Mouse (Mus musculus): ENCODE measurements around the gene Hdhd5. TPM values are rescaled to one million over a fixed set of nuclear protein-coding genes. Genes with fewer than 3 reads are reported as not detected.

Gene Hdhd5
- polyA plus RNA-seq, 2 experiments, result 5.6 to 8.4 TPM

DNA sequence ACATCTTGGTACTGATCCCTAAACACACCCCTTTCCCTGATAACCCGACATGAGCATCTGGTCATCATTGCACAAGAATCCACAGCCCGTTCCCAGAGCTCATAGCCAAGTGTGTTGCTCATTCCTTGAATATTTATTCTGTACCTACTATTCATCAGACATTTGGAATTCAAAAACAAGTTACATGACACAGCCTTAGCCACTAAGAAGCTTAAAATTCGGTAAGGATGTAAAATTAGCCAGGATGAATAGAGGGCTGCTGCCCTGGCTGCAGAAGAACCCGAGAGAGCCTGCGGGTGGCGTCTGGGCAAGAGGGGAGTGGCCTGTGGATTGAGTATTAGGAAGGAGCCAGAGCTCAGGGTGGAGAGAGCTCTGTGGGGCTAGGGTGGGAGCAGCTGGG, 48.4 kb downstream of the Hdhd5 start:
- WGBS (ENCODE audit: insufficient replicate concordance), result 50% methylated on average over 6 of the region's 6 CpGs
- peaks cover 0 to 3% of the 10 kb centered on the region in 2 experiments; a peak in 2 of 4 replicates for H3K4me1 ChIP-seq (replicated peaks; ENCODE audit: control insufficient read depth in 2 of 2, insufficient read depth in 2 of 2, low read length in 1 of 2)
- H3K27ac ChIP-seq, result no peak overlapping the region
- ATAC-seq (ENCODE audit: insufficient read depth) (no peak), DNase-seq (ENCODE audit: low read depth in 3 of 3, low spot score in 3 of 3) (no peak)
- H3K27me3 ChIP-seq (ENCODE audit: control insufficient read depth, insufficient read depth, low read length), result no peaks in the 10 kb centered on the region
- TF ChIP-seq EP300 (IDR thresholded peaks at IDR 0.05; ENCODE audit: low read depth) (no peak), CTCF (IDR thresholded peaks at IDR 0.05; ENCODE audit: low read depth) (no peak)
- no peak overlapping the region for H3K4me2 ChIP-seq (ENCODE audit: low read depth)
- no peak overlapping the region for H3K4me3 ChIP-seq (ENCODE audit: insufficient read depth in 1 of 2, low read depth in 2 of 2, low read length in 2 of 2)
- H3K36me3 ChIP-seq (replicated peaks; ENCODE audit: control insufficient read depth, insufficient read depth, low read depth), result peaks cover 6% of the 10 kb centered on the region
- no peak overlapping the region for H3K9ac ChIP-seq (replicated peaks)
- H3K9me3 ChIP-seq (ENCODE audit: control insufficient read depth, low read length), result no peaks in the 10 kb centered on the region

DNA sequence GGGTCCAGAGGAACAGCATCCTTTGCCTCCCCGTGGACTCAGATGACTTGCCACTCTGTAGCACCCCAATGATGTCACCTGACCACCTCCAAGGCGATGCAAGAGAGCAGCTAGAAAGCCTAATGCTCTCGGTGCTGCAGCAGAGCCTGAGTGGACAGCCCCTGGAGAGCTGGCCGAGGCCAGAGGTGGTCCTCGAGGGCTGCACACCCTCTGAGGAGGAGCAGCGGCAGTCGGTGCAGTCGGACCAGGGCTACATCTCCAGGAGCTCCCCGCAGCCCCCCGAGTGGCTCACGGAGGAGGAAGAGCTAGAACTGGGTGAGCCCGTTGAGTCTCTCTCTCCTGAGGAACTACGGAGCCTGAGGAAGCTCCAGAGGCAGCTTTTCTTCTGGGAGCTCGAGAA, 49.1 kb downstream of the Hdhd5 start:
- TF ChIP-seq EP300 (IDR thresholded peaks at IDR 0.05; ENCODE audit: low read depth), result no peak
- TF ChIP-seq CTCF (IDR thresholded peaks at IDR 0.05; ENCODE audit: low read depth), result no peak
- peaks cover 0 to 3% of the 10 kb centered on the region in 2 experiments; a peak in 2 of 4 replicates for H3K4me1 ChIP-seq (replicated peaks; ENCODE audit: control insufficient read depth in 2 of 2, insufficient read depth in 2 of 2, low read length in 1 of 2)

DNA sequence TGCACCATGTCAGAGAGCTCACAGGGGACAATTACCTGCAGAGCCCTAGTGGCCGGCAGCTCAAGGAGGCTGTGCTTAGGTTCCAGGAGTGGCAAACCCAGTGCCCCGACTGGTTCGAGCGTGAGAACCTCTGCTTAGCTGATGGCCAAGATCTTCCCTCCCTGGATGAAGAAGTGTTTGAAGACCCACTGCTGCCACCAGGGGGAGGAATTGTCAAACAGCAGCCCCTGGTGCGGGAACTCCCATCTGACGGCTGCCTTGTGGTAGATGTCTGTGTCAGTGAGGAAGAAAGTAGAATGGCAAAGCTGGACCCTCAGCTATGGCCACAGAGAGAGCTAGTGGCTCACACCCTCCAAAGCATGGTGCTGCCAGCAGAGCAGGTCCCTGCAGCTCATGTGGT, 49.6 kb downstream of the Hdhd5 start:
- ATAC-seq (ENCODE audit: insufficient read depth) (no peak), DNase-seq (ENCODE audit: low read depth in 3 of 3, low spot score in 3 of 3) (no peak)
- Histone ChIP-seq H3K4me1 (replicated peaks; ENCODE audit: control insufficient read depth in 2 of 2, insufficient read depth in 2 of 2, low read length in 1 of 2) (peaks cover 0 to 3% of the 10 kb centered on the region in 2 experiments; a peak in 2 of 4 replicates), H3K4me3 (ENCODE audit: insufficient read depth in 1 of 2, low read depth in 2 of 2, low read length in 2 of 2) (no peak overlapping the region), H3K4me2 (ENCODE audit: low read depth) (no peak overlapping the region), H3K36me3 (replicated peaks; ENCODE audit: control insufficient read depth, insufficient read depth, low read depth) (peaks cover 6% of the 10 kb centered on the region), H3K27me3 (ENCODE audit: control insufficient read depth, insufficient read depth, low read length) (no peaks in the 10 kb centered on the region), H3K9me3 (ENCODE audit: control insufficient read depth, low read length) (no peaks in the 10 kb centered on the region), H3K9ac (replicated peaks) (no peak overlapping the region), H3K27ac (no peak overlapping the region)
- TF ChIP-seq EP300 (IDR thresholded peaks at IDR 0.05; ENCODE audit: low read depth) (no peak), CTCF (IDR thresholded peaks at IDR 0.05; ENCODE audit: low read depth) (peak; percentile 61)
- 75% methylated on average over 6 of the region's 6 CpGs for WGBS (ENCODE audit: insufficient replicate concordance)

More for the DNA sequence above, 49.1 kb downstream of the Hdhd5 start:
- no peak for DNase-seq (ENCODE audit: low read depth in 3 of 3, low spot score in 3 of 3)
- ATAC-seq (ENCODE audit: insufficient read depth), result no peak
- no peak overlapping the region for H3K9ac ChIP-seq (replicated peaks)
- no peak overlapping the region for H3K4me2 ChIP-seq (ENCODE audit: low read depth)
- peaks cover 6% of the 10 kb centered on the region for H3K36me3 ChIP-seq (replicated peaks; ENCODE audit: control insufficient read depth, insufficient read depth, low read depth)
- 85% methylated on average over 14 of the region's 14 CpGs for WGBS (ENCODE audit: insufficient replicate concordance)
- no peaks in the 10 kb centered on the region for H3K27me3 ChIP-seq (ENCODE audit: control insufficient read depth, insufficient read depth, low read length)
- H3K27ac ChIP-seq, result no peak overlapping the region
- no peak overlapping the region for H3K4me3 ChIP-seq (ENCODE audit: insufficient read depth in 1 of 2, low read depth in 2 of 2, low read length in 2 of 2)
- H3K9me3 ChIP-seq (ENCODE audit: control insufficient read depth, low read length), result no peaks in the 10 kb centered on the region

DNA sequence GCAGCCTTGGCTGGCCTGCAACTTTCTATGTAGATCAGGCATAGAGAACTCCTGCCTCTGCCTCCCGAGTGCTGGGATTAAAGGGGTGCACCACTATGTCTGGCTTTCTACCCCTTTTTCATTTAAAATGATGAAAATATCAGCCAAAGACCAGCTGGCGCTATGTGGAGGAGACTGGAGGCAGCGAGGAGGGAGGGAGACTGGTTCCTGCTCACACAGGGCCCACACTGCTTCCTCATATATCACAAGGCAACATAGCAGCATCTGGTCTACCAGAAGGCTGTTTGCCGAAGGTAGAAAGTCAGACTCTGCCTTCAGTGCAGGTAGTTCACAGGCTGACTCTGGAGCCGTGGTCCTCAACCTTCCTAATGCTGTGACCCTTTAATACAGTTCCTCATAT, 50.8 kb downstream of the Hdhd5 start:
- 78% methylated on average over 5 of the region's 5 CpGs for WGBS (ENCODE audit: insufficient replicate concordance)
- no peaks in the 10 kb centered on the region for H3K9me3 ChIP-seq (ENCODE audit: control insufficient read depth, low read length)

DNA sequence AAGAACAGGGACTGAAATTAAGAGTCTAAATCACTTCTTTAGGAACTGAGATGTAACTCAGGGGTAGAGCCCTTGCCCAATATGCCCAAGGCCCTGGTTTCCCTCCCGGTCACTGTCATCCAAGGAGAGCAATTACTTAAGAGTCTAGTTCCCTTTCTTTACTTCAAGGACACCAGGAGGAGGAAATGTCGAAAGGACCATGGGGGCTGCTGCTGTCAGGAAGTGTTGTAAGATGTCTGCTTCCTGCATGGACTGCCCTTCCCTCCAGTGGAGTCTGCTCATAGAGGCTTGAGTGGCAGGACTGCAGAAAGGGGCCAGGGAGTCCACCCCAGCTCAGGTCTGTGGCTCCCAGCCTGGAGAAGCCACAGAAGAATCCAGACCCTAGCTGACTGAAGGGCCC, 51.8 kb downstream of the Hdhd5 start:
- no peak for DNase-seq (ENCODE audit: low read depth in 3 of 3, low spot score in 3 of 3)
- Histone ChIP-seq H3K4me1 (replicated peaks; ENCODE audit: control insufficient read depth in 2 of 2, insufficient read depth in 2 of 2, low read length in 1 of 2) (peaks cover 0 to 6% of the 10 kb centered on the region in 2 experiments; a peak in 1 of 4 replicates), H3K27ac (no peak overlapping the region), H3K9ac (replicated peaks) (no peak overlapping the region), H3K9me3 (ENCODE audit: control insufficient read depth, low read length) (no peaks in the 10 kb centered on the region), H3K4me3 (ENCODE audit: insufficient read depth in 1 of 2, low read depth in 2 of 2, low read length in 2 of 2) (no peak overlapping the region), H3K27me3 (ENCODE audit: control insufficient read depth, insufficient read depth, low read length) (no peaks in the 10 kb centered on the region), H3K36me3 (replicated peaks; ENCODE audit: control insufficient read depth, insufficient read depth, low read depth) (peaks cover 9% of the 10 kb centered on the region), H3K4me2 (ENCODE audit: low read depth) (no peak overlapping the region)
- TF ChIP-seq CTCF (IDR thresholded peaks at IDR 0.05; ENCODE audit: low read depth) (no peak), EP300 (IDR thresholded peaks at IDR 0.05; ENCODE audit: low read depth) (no peak)
- ATAC-seq (ENCODE audit: insufficient read depth), result no peak
- 43% methylated on average over 2 of the region's 2 CpGs for WGBS (ENCODE audit: insufficient replicate concordance)

More for the DNA sequence above, 50.8 kb downstream of the Hdhd5 start:
- Histone ChIP-seq H3K4me2 (ENCODE audit: low read depth) (no peak overlapping the region), H3K4me1 (replicated peaks; ENCODE audit: control insufficient read depth in 2 of 2, insufficient read depth in 2 of 2, low read length in 1 of 2) (peaks cover 0 to 6% of the 10 kb centered on the region in 2 experiments; a peak in 2 of 4 replicates), H3K36me3 (replicated peaks; ENCODE audit: control insufficient read depth, insufficient read depth, low read depth) (peaks cover 6% of the 10 kb centered on the region), H3K27me3 (ENCODE audit: control insufficient read depth, insufficient read depth, low read length) (no peaks in the 10 kb centered on the region), H3K9ac (replicated peaks) (no peak overlapping the region), H3K27ac (no peak overlapping the region), H3K4me3 (ENCODE audit: insufficient read depth in 1 of 2, low read depth in 2 of 2, low read length in 2 of 2) (no peak overlapping the region)
- no peak for TF ChIP-seq EP300 (IDR thresholded peaks at IDR 0.05; ENCODE audit: low read depth)
- TF ChIP-seq CTCF (IDR thresholded peaks at IDR 0.05; ENCODE audit: low read depth), result no peak
- DNase-seq (ENCODE audit: low read depth in 3 of 3, low spot score in 3 of 3), result no peak
- ATAC-seq (ENCODE audit: insufficient read depth), result no peak
